ENCODE assay signal across 9 mouse cellular contexts in genomic region chr16:84817423-84817822, GRCm38 (mm10). TPM values are rescaled to one million over a fixed set of nuclear protein-coding genes. Genes with fewer than 3 reads are reported as not detected.
A peak's percentile ranks its signal among the peaks of the same experiment; 100 is the strongest.
DNase-seq lines count a peak whose midpoint lies in the region; ATAC-seq lines count a peak whose summit lies in the region.
"Had no signal": no experiment of that assay in that cellular context is flagged by ENCODE, and none has a peak within 500 bp of the region (broad histone marks: within the 10 kb centered on the region; RNA-seq: fewer than 3 reads in every experiment).

No protein-coding gene starts in this region.

- peak; percentile 22 for DNase-seq in adrenal gland, adult 2 months
- no peak for DNase-seq in adrenal gland, adult 8-10 months
- peak; percentile 20 for DNase-seq in neural tube, embryonic 11.5 days (ENCODE audit: low spot score)
- no peak for DNase-seq in neural tube, embryonic 10.5 days (ENCODE audit: extremely low spot score, low spot score)
- DNase-seq in embryonic facial prominence, embryonic 11.5 days (ENCODE audit: low spot score): peak; percentile 70
- peak; percentile 82 for DNase-seq in midbrain, embryonic 14.5 days
- DNase-seq in gastrocnemius, adult 8-10 months (ENCODE audit: low spot score in 2 of 2): no peak

- H3K4me2 ChIP-seq in neural tube, embryonic 11.5 days (ENCODE audit: low read depth): no peak overlapping the region
- no peak overlapping the region for H3K4me2 ChIP-seq in embryonic facial prominence, embryonic 11.5 days (ENCODE audit: low read depth, low read length)
- H3K4me2 ChIP-seq in kidney, embryonic 16.5 days (replicated peaks; ENCODE audit: low read depth, low read length): no peak overlapping the region
- H3K4me2 ChIP-seq in midbrain, embryonic 14.5 days (ENCODE audit: low read length): no peak overlapping the region
- H3K4me2 ChIP-seq: embryonic facial prominence, embryonic 15.5 days had no signal

- H3K27ac ChIP-seq in neural tube, embryonic 11.5 days (ENCODE audit: low read depth, low read length): no peak overlapping the region
- H3K27ac ChIP-seq in embryonic facial prominence, embryonic 11.5 days (replicated peaks; ENCODE audit: low read depth, low read length): no peak overlapping the region
- H3K27ac ChIP-seq in kidney, embryonic 16.5 days (ENCODE audit: low read length): no peak overlapping the region
- no peak overlapping the region for H3K27ac ChIP-seq in midbrain, embryonic 14.5 days (replicated peaks; ENCODE audit: low read depth, low read length)
- H3K27ac ChIP-seq: embryonic facial prominence, embryonic 15.5 days had no signal

- H3K4me3 ChIP-seq in neural tube, embryonic 11.5 days (ENCODE audit: low read depth, low read length): no peak overlapping the region
- no peak overlapping the region for H3K4me3 ChIP-seq in embryonic facial prominence, embryonic 11.5 days (ENCODE audit: low read depth, low read length)
- no peak overlapping the region for H3K4me3 ChIP-seq in kidney, embryonic 16.5 days (ENCODE audit: low read length)
- H3K4me3 ChIP-seq in midbrain, embryonic 14.5 days (replicated peaks; ENCODE audit: low read depth, low read length): no peak overlapping the region
- H3K4me3 ChIP-seq: embryonic facial prominence, embryonic 15.5 days had no signal

- ATAC-seq in neural tube, embryonic 11.5 days (ENCODE audit: insufficient read depth, low FRiP score, low TSS enrichment): peak; percentile 77; the same call in 1 of the 2 replicates
- ATAC-seq in embryonic facial prominence, embryonic 11.5 days (replicated peaks; ENCODE audit: insufficient number of reproducible peaks, low FRiP score, low TSS enrichment, low read depth): no peak
- 0 out of 2 replicates have a peak, but pooled peaks have one; percentile 46 for ATAC-seq in kidney, embryonic 16.5 days (ENCODE audit: low FRiP score, low TSS enrichment)
- ATAC-seq in midbrain, embryonic 14.5 days (ENCODE audit: low FRiP score, low TSS enrichment): peak; percentile 66; the same call in 1 of the 2 replicates

- 45% methylated on average over 7 of the region's 7 CpGs for WGBS in neural tube, embryonic 11.5 days
- 34% methylated on average over 7 of the region's 7 CpGs for WGBS in embryonic facial prominence, embryonic 11.5 days
- 38% methylated on average over 7 of the region's 7 CpGs for WGBS in kidney, embryonic 16.5 days
- WGBS in midbrain, embryonic 14.5 days: 36% methylated on average over 7 of the region's 7 CpGs

- no peaks in the 10 kb centered on the region for H3K27me3 ChIP-seq in neural tube, embryonic 11.5 days (ENCODE audit: control insufficient read depth, insufficient read depth, low read length)
- no peaks in the 10 kb centered on the region for H3K27me3 ChIP-seq in embryonic facial prominence, embryonic 11.5 days (ENCODE audit: control insufficient read depth, insufficient read depth, low read length)
- H3K27me3 ChIP-seq in kidney, embryonic 16.5 days (ENCODE audit: insufficient read depth, low read length): no peaks in the 10 kb centered on the region
- no peaks in the 10 kb centered on the region for H3K27me3 ChIP-seq in midbrain, embryonic 14.5 days (ENCODE audit: control insufficient read depth, insufficient read depth, low read length)
- H3K27me3 ChIP-seq: embryonic facial prominence, embryonic 15.5 days had no signal

- no peaks in the 10 kb centered on the region for H3K36me3 ChIP-seq in neural tube, embryonic 11.5 days (ENCODE audit: control insufficient read depth, insufficient read depth, low read length)
- no peaks in the 10 kb centered on the region for H3K36me3 ChIP-seq in embryonic facial prominence, embryonic 11.5 days (replicated peaks; ENCODE audit: control insufficient read depth, insufficient read depth, low read depth, low read length)
- peaks cover 6% of the 10 kb centered on the region; the same call in 1 of the 2 replicates for H3K36me3 ChIP-seq in kidney, embryonic 16.5 days (ENCODE audit: insufficient read depth, low read length)
- peaks cover 45% of the 10 kb centered on the region for H3K36me3 ChIP-seq in midbrain, embryonic 14.5 days (ENCODE audit: control insufficient read depth, insufficient read depth, low read length)
- H3K36me3 ChIP-seq: embryonic facial prominence, embryonic 15.5 days had no signal

- no peaks in the 10 kb centered on the region for H3K4me1 ChIP-seq in neural tube, embryonic 11.5 days (ENCODE audit: control insufficient read depth, insufficient read depth, low read length)
- H3K4me1 ChIP-seq in embryonic facial prominence, embryonic 11.5 days (ENCODE audit: control insufficient read depth, insufficient read depth, low read length): no peaks in the 10 kb centered on the region
- H3K4me1 ChIP-seq in kidney, embryonic 16.5 days (ENCODE audit: insufficient read depth, low read length): no peaks in the 10 kb centered on the region
- no peaks in the 10 kb centered on the region for H3K4me1 ChIP-seq in midbrain, embryonic 14.5 days (ENCODE audit: control insufficient read depth, insufficient read depth, low read length)
- H3K4me1 ChIP-seq: embryonic facial prominence, embryonic 15.5 days had no signal

- H3K9ac ChIP-seq in neural tube, embryonic 11.5 days (ENCODE audit: low read length): no peak overlapping the region
- no peak overlapping the region for H3K9ac ChIP-seq in embryonic facial prominence, embryonic 11.5 days (replicated peaks; ENCODE audit: low read length)
- H3K9ac ChIP-seq in kidney, embryonic 16.5 days (replicated peaks; ENCODE audit: low read length): no peak overlapping the region
- H3K9ac ChIP-seq in midbrain, embryonic 14.5 days (replicated peaks; ENCODE audit: low read length): no peak overlapping the region
- H3K9ac ChIP-seq: embryonic facial prominence, embryonic 15.5 days had no signal

- no peaks in the 10 kb centered on the region for H3K9me3 ChIP-seq in neural tube, embryonic 11.5 days (ENCODE audit: control insufficient read depth, low read length)
- no peaks in the 10 kb centered on the region for H3K9me3 ChIP-seq in embryonic facial prominence, embryonic 11.5 days (replicated peaks; ENCODE audit: control insufficient read depth, low read length)
- no peaks in the 10 kb centered on the region for H3K9me3 ChIP-seq in kidney, embryonic 16.5 days (ENCODE audit: low read length)
- H3K9me3 ChIP-seq in midbrain, embryonic 14.5 days (ENCODE audit: control insufficient read depth, low read length): no peaks in the 10 kb centered on the region
- H3K9me3 ChIP-seq: embryonic facial prominence, embryonic 15.5 days had no signal

RNA-seq across cellular contexts. Expression of gene Gabpa, which starts 17.3 kb away (rescaled TPM):
- 10 to 100 TPM; 44.1 to 46.1 TPM for total RNA-seq in adrenal gland, adult 2 months (2021)
- 2.6 and 2.7 TPM in 2 replicates for polyA plus RNA-seq in adrenal gland, adult 2 months (2012; rRNA removed)
- total RNA-seq in adrenal gland, adult 8-10 months (2022): 10 to 100 TPM; 36.5 to 38.9 (median 37.6) TPM
- 40.8 and 43.1 TPM in 2 replicates for polyA plus RNA-seq in neural tube, embryonic 11.5 days (2014; fragmentation: Nextera tagmentation; extraction: Ambion mirVana)
- 44.9 and 47.2 TPM in 2 replicates for polyA plus RNA-seq in embryonic facial prominence, embryonic 11.5 days (2014; fragmentation: Nextera tagmentation; extraction: Ambion mirVana)
- polyA plus RNA-seq in kidney, embryonic 16.5 days (2015; fragmentation: Nextera tagmentation; extraction: Ambion mirVana): 39.1 and 39.3 TPM in 2 replicates
- polyA plus RNA-seq in midbrain, embryonic 14.5 days (2014; fragmentation: Nextera tagmentation; extraction: Ambion mirVana): 18.4 and 24.9 TPM in 2 replicates
- 10 to 100 TPM; 21.0 to 28.2 (median 24.4) TPM for total RNA-seq in gastrocnemius, adult 8-10 months (2022)

RNA-seq across cellular contexts. Expression of gene Atp5j, which starts 18.0 kb away (rescaled TPM):
- 100 to 1,000 TPM; 451 to 484 TPM for total RNA-seq in adrenal gland, adult 2 months (2021)
- 192 and 291 TPM in 2 replicates for polyA plus RNA-seq in adrenal gland, adult 2 months (2012; rRNA removed)
- 100 to 1,000 TPM; 360 to 502 (median 410) TPM for total RNA-seq in adrenal gland, adult 8-10 months (2022)
- 818 and 859 TPM in 2 replicates for polyA plus RNA-seq in neural tube, embryonic 11.5 days (2014; fragmentation: Nextera tagmentation; extraction: Ambion mirVana)
- polyA plus RNA-seq in embryonic facial prominence, embryonic 11.5 days (2014; fragmentation: Nextera tagmentation; extraction: Ambion mirVana): 830 and 859 TPM in 2 replicates
- polyA plus RNA-seq in kidney, embryonic 16.5 days (2015; fragmentation: Nextera tagmentation; extraction: Ambion mirVana): 992 and 993 TPM in 2 replicates
- polyA plus RNA-seq in midbrain, embryonic 14.5 days (2014; fragmentation: Nextera tagmentation; extraction: Ambion mirVana): 769 and 923 TPM in 2 replicates
- 1,000 to 10,000 TPM in 2 of 4 experiments, 100 to 1,000 TPM in 2; 869 to 1,085 (median 967) TPM for total RNA-seq in gastrocnemius, adult 8-10 months (2022)

RNA-seq across cellular contexts. Expression of gene Jam2, which starts 43.5 kb away (rescaled TPM):
- total RNA-seq in adrenal gland, adult 2 months (2021): 10 to 100 TPM; 11.5 to 15.0 TPM
- polyA plus RNA-seq in adrenal gland, adult 2 months (2012; rRNA removed): 4.5 and 4.8 TPM in 2 replicates
- total RNA-seq in adrenal gland, adult 8-10 months (2022): 10 to 100 TPM in 3 of 4 experiments, 1 to 10 TPM in 1; 10.0 to 22.1 (median 17.4) TPM
- polyA plus RNA-seq in neural tube, embryonic 11.5 days (2014; fragmentation: Nextera tagmentation; extraction: Ambion mirVana): 63.5 and 66.0 TPM in 2 replicates
- polyA plus RNA-seq in embryonic facial prominence, embryonic 11.5 days (2014; fragmentation: Nextera tagmentation; extraction: Ambion mirVana): 12.7 and 14.3 TPM in 2 replicates
- 4.5 and 5.2 TPM in 2 replicates for polyA plus RNA-seq in kidney, embryonic 16.5 days (2015; fragmentation: Nextera tagmentation; extraction: Ambion mirVana)
- polyA plus RNA-seq in midbrain, embryonic 14.5 days (2014; fragmentation: Nextera tagmentation; extraction: Ambion mirVana): 25.4 and 37.7 TPM in 2 replicates
- 10 to 100 TPM; 10.6 to 16.3 (median 12.7) TPM for total RNA-seq in gastrocnemius, adult 8-10 months (2022)

Comparison
In these comparisons a context has a peak if more than half of its experiments do, and no peak if none do; other contexts are left out.
1. DNase-seq: peak in adrenal gland, adult 2 months (single experiment), neural tube, embryonic 11.5 days (single experiment), embryonic facial prominence, embryonic 11.5 days (single experiment) and midbrain, embryonic 14.5 days (single experiment); none in adrenal gland, adult 8-10 months (single experiment), neural tube, embryonic 10.5 days (single experiment) and gastrocnemius, adult 8-10 months (0 of 2).